Mouse (Mus musculus) megakaryocyte, embryonic 14.5 days (primary cell): Measurements from ENCODE around the gene Psap.

Source experiments
- FLI1 ChIP-seq: IDR thresholded peaks from 2 replicates; pipeline ENCODE4 v1.6.1; 2012; ENCODE audit warnings: low read length, inconsistent platforms, mixed read lengths
- GATA1 ChIP-seq: IDR thresholded peaks from 3 replicates; pipeline ENCODE4 v1.6.1; 2012; ENCODE audit warnings: mixed read lengths, low read length, inconsistent platforms, borderline replicate concordance

- TF ChIP-seq GATA1 (no peak), FLI1 (no peak)
These were observed 24.8 kb upstream of the Psap start for GRCm38 (mm10) chr10:60252606-60253005.
